Mouse (Mus musculus): ENCODE results near the gene Hes1.

- TF ChIP-seq CTCF (IDR thresholded peaks at IDR 0.05) (no peak), POLR2A (IDR thresholded peaks at IDR 0.05; ENCODE audit: insufficient read depth, low read depth, low read length) (no peak), EP300 (IDR thresholded peaks at IDR 0.05; ENCODE audit: insufficient read depth, low read depth, low read length) (no peak)
Observed at GRCm38 (mm10) chr16:30055927-30056326, 8.3 kb upstream of the Hes1 start.
